Mouse (Mus musculus): ENCODE results near the gene Sox12. TPM values are rescaled to one million over a fixed set of nuclear protein-coding genes. Genes with fewer than 3 reads are reported as not detected.

The Sox12 gene
- 4.1 and 4.3 TPM in 2 replicates for polyA plus RNA-seq (2012; rRNA removed)

GRCm38 (mm10) chr2:152397680-152398435 lies at the start of gene Sox12:
Gene Sox12 (minus strand): TSS chr2:152398063.

GRCm38 (mm10) chr2:152415287-152415686 lies 17.4 kb upstream of the Sox12 start, which contains the start of gene 6820408C15Rik:
Gene 6820408C15Rik (plus strand): TSS chr2:152415587.

GRCm38 (mm10) chr2:152414591-152415165 lies 16.8 kb upstream of the Sox12 start, which contains the start of gene Zcchc3:
Gene Zcchc3 (minus strand): TSS chr2:152415027.

GRCm38 (mm10) chr2:152376345-152376741 lies 21.5 kb downstream of the Sox12 start, which contains the start of gene Nrsn2:
Gene Nrsn2 (minus strand): TSS chr2:152376638.

Other genes with a start within 250 kb of the Sox12 start
- 22.7 and 27.5 TPM in 2 replicates for gene Csnk2a1, start 171.2 kb downstream of the Sox12 start, polyA plus RNA-seq (2012; rRNA removed)
- gene Tbc1d20, start 104.2 kb downstream of the Sox12 start, polyA plus RNA-seq (2012; rRNA removed): 9.2 and 9.9 TPM in 2 replicates
- gene Rbck1, start 65.4 kb downstream of the Sox12 start, polyA plus RNA-seq (2012; rRNA removed): 42.7 and 45.8 TPM in 2 replicates
- 0.77 and 1.8 TPM in 2 replicates for gene Trib3, start 54.0 kb downstream of the Sox12 start, polyA plus RNA-seq (2012; rRNA removed)
- gene Nrsn2, start 21.4 kb downstream of the Sox12 start, polyA plus RNA-seq (2012; rRNA removed): not detected in 2 replicates
- 8.2 and 10.2 TPM in 2 replicates for gene Zcchc3, start 17.0 kb upstream of the Sox12 start, polyA plus RNA-seq (2012; rRNA removed)
- 0.20 and 0.24 TPM in 2 replicates for gene 6820408C15Rik, start 17.5 kb upstream of the Sox12 start, polyA plus RNA-seq (2012; rRNA removed)
- not detected in 2 replicates for gene Defb23, start 66.6 kb upstream of the Sox12 start, polyA plus RNA-seq (2012; rRNA removed)
- not detected in 2 replicates for gene Defb20, start 79.0 kb upstream of the Sox12 start, polyA plus RNA-seq (2012; rRNA removed)
- not detected in 2 replicates for gene Defb22, start 92.1 kb upstream of the Sox12 start, polyA plus RNA-seq (2012; rRNA removed)
- gene Defb26, start 113.6 kb upstream of the Sox12 start, polyA plus RNA-seq (2012; rRNA removed): not detected in 2 replicates
- not detected in 2 replicates for gene Defb28, start 120.2 kb upstream of the Sox12 start, polyA plus RNA-seq (2012; rRNA removed)
- gene Defb29, start 142.0 kb upstream of the Sox12 start, polyA plus RNA-seq (2012; rRNA removed): not detected in 2 replicates
- not detected in 2 replicates for gene Gm17416, start 171.3 kb upstream of the Sox12 start, polyA plus RNA-seq (2012; rRNA removed)
- gene Defb21, start 174.7 kb upstream of the Sox12 start, polyA plus RNA-seq (2012; rRNA removed): not detected in 2 replicates
- gene Defb19, start 182.2 kb upstream of the Sox12 start, polyA plus RNA-seq (2012; rRNA removed): not detected in 2 replicates
- not detected in 2 replicates for gene Defb45, start 201.3 kb upstream of the Sox12 start, polyA plus RNA-seq (2012; rRNA removed)
- not detected in 2 replicates for gene Defb36, start 206.3 kb upstream of the Sox12 start, polyA plus RNA-seq (2012; rRNA removed)
- 0.24 TPM in 1 of 2 replicates, not detected in the other for gene Defb25, start 225.0 kb upstream of the Sox12 start, polyA plus RNA-seq (2012; rRNA removed)
- 0.46 and 0.52 TPM in 2 replicates for gene Rem1, start 228.9 kb upstream of the Sox12 start, polyA plus RNA-seq (2012; rRNA removed)

Data from liver, embryonic 14 days (tissue).